Mouse (Mus musculus) liver, embryonic 14 days (tissue): ENCODE data around the gene Smim4. TPM values are rescaled to one million over a fixed set of nuclear protein-coding genes. Genes with fewer than 3 reads are reported as not detected.

Experiments used
- polyA plus RNA-seq: library from polyadenylated mRNA; depleted of rRNA; stranded (reverse); fragments of >200 nt; gene quantifications from 2 replicates; pipeline ENCODE4 v1.2.3, GENCODE M21; 2012; rRNA removed

Smim4 gene
- 25.4 and 28.7 TPM in 2 replicates for polyA plus RNA-seq

DNA sequence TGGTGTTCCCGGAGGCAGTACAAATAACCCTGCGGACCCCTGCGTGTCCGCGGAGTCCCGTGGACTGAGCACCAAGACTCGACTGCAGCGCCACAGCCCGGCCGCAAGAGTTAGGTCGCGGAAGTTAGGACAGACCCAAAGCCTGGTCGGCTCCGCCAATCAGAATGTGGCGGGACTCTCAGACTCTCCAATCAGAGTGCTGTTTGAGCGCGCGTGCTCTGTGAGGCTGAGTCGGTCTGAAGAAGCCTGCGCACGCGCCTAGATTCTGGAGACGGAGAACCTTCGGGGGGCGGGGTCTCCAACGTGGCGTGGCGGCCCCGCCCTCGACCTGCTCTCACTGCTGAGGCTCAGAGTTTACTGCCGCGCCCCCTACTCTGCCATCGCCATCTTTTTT is at the start of gene Smim4:
Smim4 (minus strand) TSS at position 131 of the 394 bp plus-strand sequence.

DNA sequence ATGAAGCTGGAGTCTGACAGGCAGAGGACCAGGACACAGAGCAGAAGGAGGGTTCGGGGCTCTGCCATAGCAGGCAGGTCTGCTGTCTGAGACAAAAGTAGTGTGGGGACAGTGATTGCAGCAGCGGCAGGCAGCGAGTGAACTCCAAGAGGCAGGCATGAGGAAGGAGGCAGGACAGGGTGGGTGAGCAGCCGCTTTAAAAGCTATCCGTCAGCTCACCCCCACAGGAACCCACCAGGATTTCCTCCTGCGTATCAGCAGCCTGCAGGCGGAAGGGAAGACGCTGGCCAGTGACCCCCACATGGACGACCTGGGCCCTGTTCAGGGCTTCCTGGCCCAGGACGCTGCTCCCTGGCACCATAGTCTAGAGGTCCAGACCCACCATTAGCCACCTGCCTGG is 39.7 kb upstream of the Smim4 start, which contains the start of gene Stab1:
Stab1 (minus strand) TSS at position 217 of the 400 bp plus-strand sequence.

DNA sequence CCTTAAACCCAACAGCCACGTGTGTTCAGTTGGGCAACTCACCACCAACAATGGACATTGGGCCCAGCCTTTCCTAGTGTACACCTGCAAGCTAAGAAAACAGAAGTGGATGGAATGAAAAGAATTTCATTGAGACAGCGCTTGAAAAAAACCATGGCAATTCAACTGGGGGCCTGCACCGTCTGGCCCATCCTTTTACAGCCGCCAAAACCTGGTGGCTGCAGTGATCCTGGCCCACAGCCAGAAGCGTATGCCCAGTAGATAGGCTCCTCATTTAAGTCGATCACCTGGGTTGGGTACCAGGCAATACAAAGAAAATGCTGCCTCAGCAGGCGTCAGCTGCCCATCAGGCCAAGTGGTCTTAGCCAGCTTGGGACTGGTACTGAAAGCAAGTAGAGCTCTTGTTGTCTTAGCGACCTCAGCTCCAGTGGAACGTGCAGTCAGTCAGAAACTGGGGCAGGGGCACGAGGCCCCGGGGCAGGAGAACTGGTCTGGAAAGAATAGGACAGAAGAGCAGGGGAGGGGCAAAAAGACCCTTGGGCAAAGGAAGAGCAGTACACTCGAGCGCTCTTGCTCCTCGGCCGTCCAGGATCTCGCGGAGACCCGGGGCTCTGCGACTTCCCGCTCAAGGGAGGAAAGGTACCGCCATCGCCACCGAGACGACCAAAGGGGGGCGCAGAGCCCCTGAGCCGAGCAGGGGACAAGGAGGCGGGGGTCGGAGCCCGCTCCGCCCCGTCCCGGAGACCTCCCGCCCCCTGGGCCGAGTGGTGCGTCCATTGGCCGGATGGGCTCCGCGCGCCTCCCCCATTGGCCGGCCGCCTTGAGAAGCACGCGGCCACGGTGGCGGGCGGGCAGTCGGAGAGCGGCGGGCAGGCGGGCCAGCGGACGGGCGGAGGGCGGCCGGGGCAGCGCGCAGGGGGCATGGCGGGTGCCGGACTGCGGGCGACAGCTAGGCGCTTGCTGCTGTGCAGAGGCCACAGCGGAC is 1.8 kb upstream of the Smim4 start, which contains the start of gene Nt5dc2:
Nt5dc2 (plus strand) TSS at position 818 of the 985 bp plus-strand sequence.

Other genes starting within 250 kb of the Smim4 start
- gene Mustn1, start 249.8 kb downstream of the Smim4 start, polyA plus RNA-seq: 0.68 and 0.80 TPM in 2 replicates
- 53.8 and 54.5 TPM in 2 replicates for gene Itih4, start 242.5 kb downstream of the Smim4 start, polyA plus RNA-seq
- 141 and 144 TPM in 2 replicates for gene Itih3, start 205.2 kb downstream of the Smim4 start, polyA plus RNA-seq
- gene Itih1, start 185.7 kb downstream of the Smim4 start, polyA plus RNA-seq: 25.6 and 28.8 TPM in 2 replicates
- gene Nek4, start 177.6 kb downstream of the Smim4 start, polyA plus RNA-seq: 2.9 and 3.3 TPM in 2 replicates
- 19.0 and 20.2 TPM in 2 replicates for gene Glt8d1, start 127.6 kb downstream of the Smim4 start, polyA plus RNA-seq
- gene Spcs1, start 127.3 kb downstream of the Smim4 start, polyA plus RNA-seq: 159 and 174 TPM in 2 replicates
- gene Pbrm1, start 109.8 kb downstream of the Smim4 start, polyA plus RNA-seq: 11.2 and 13.4 TPM in 2 replicates
- gene Gnl3, start 109.8 kb downstream of the Smim4 start, polyA plus RNA-seq: 100 and 101 TPM in 2 replicates
- 125 and 132 TPM in 2 replicates for gene Nt5dc2, start 2.1 kb upstream of the Smim4 start, polyA plus RNA-seq
- gene Stab1, start 39.7 kb upstream of the Smim4 start, polyA plus RNA-seq: 17.4 and 20.0 TPM in 2 replicates
- gene Tnnc1, start 79.4 kb upstream of the Smim4 start, polyA plus RNA-seq: 26.9 and 38.1 TPM in 2 replicates
- 57.5 and 73.8 TPM in 2 replicates for gene Nisch, start 88.0 kb upstream of the Smim4 start, polyA plus RNA-seq
- gene Sema3g, start 88.9 kb upstream of the Smim4 start, polyA plus RNA-seq: 0.12 and 0.14 TPM in 2 replicates
- 2.9 and 3.1 TPM in 2 replicates for gene Phf7, start 122.4 kb upstream of the Smim4 start, polyA plus RNA-seq
- gene Bap1, start 122.5 kb upstream of the Smim4 start, polyA plus RNA-seq: 24.0 and 27.4 TPM in 2 replicates
- gene Dnah1, start 194.9 kb upstream of the Smim4 start, polyA plus RNA-seq: 0.09 and 0.14 TPM in 2 replicates
- gene Capn7, start 207.7 kb upstream of the Smim4 start, polyA plus RNA-seq: 13.1 and 14.8 TPM in 2 replicates